Mouse (Mus musculus) embryonic facial prominence, embryonic 11.5 days (tissue): ENCODE results near the gene Ice1. TPM values are rescaled to one million over a fixed set of nuclear protein-coding genes. Genes with fewer than 3 reads are reported as not detected.

ENCODE experiments used
- ATAC-seq: fragments of 200-750 bp; cut with Nextera tagmentation; replicated peaks from 2 replicates; pipeline ENCODE4 v1.8.0; 2017; ENCODE audit warnings: low read depth; ENCODE audit not compliant: insufficient number of reproducible peaks, low FRiP score, low TSS enrichment
- DNase-seq: peaks from one replicate; pipeline ENCODE4 v3.0.0-alpha.2; 2015; ENCODE audit warnings: low spot score
- H3K27ac ChIP-seq: fragments of 300-500 bp; sonication (generic); replicated peaks from 2 replicates; pipeline ENCODE4 v1.5.1; 2014; ENCODE audit warnings: mild to moderate bottlenecking, low read depth, low read length, control low read depth
- H3K27me3 ChIP-seq: fragments of 300-500 bp; sonication (generic); 2 replicates; pipeline ENCODE4 v1.6.1; 2014; ENCODE audit warnings: mild to moderate bottlenecking, low read length, moderate library complexity, mixed read lengths; ENCODE audit not compliant: control insufficient read depth, insufficient read depth
- H3K36me3 ChIP-seq: fragments of 300-500 bp; sonication (generic); replicated peaks from 2 replicates; pipeline ENCODE4 v1.6.1; 2014; ENCODE audit warnings: low read depth, mild to moderate bottlenecking, low read length, moderate library complexity, mixed read lengths; ENCODE audit not compliant: control insufficient read depth, insufficient read depth
- H3K4me1 ChIP-seq: fragments of 300-500 bp; sonication (generic); 2 replicates; pipeline ENCODE4 v1.6.1; 2014; ENCODE audit warnings: low read length, mixed read lengths; ENCODE audit not compliant: control insufficient read depth, insufficient read depth
- H3K4me2 ChIP-seq: fragments of 300-500 bp; sonication (generic); 2 replicates; pipeline ENCODE4 v1.6.1; 2014; ENCODE audit warnings: low read depth, mild to moderate bottlenecking, control low read depth, low read length, moderate library complexity
- H3K4me3 ChIP-seq: fragments of 300-500 bp; sonication (generic); 2 replicates; pipeline ENCODE4 v1.5.1; 2014; ENCODE audit warnings: low read depth, low read length, control low read depth
- H3K9ac ChIP-seq: fragments of 300-500 bp; sonication (generic); replicated peaks from 2 replicates; pipeline ENCODE4 v1.6.1; 2014; ENCODE audit warnings: mild to moderate bottlenecking, control low read depth, low read length
- H3K9me3 ChIP-seq: fragments of 300-500 bp; sonication (generic); replicated peaks from 2 replicates; pipeline ENCODE4 v1.6.1; 2016; ENCODE audit warnings: mild to moderate bottlenecking, low read length, inconsistent platforms, mixed read lengths; ENCODE audit not compliant: control insufficient read depth
- WGBS: fragments of 180-500 bp; shearing (Covaris S2); extraction: QIAGEN DNeasy Blood & Tissue Kit; methylation state at CpG from one replicate; pipeline ENCODE4 v1.1.7; 2014; 5-methylcytosine and 5-hydroxymethylcytosine counted together
- polyA plus RNA-seq: library from polyadenylated mRNA; unstranded; fragments of >200 nt; fragmentation: Nextera tagmentation; extraction: Ambion mirVana; gene quantifications from 2 replicates; pipeline ENCODE4 v1.2.1, GENCODE M21; 2014

Gene Ice1
- polyA plus RNA-seq, 1 experiment from 2014 or later, result 34.0 TPM

GRCm38 (mm10) chr13:70508708-70509374, 128.6 kb downstream of the Ice1 start:
- WGBS, result 75% methylated on average over 5 of the region's 5 CpGs
- H3K27ac ChIP-seq, result no peak overlapping the region
- H3K9me3 ChIP-seq, result no peaks in the 10 kb centered on the region
- H3K9ac ChIP-seq, result no peak overlapping the region
- ATAC-seq (no peak), DNase-seq (no peak)
- no peak overlapping the region for H3K4me2 ChIP-seq
- H3K27me3 ChIP-seq, result no peaks in the 10 kb centered on the region
- no peaks in the 10 kb centered on the region for H3K36me3 ChIP-seq
- no peak overlapping the region for H3K4me3 ChIP-seq
- H3K4me1 ChIP-seq, result no peaks in the 10 kb centered on the region

Other genes with a start within 250 kb of the Ice1 start
- 0.53 and 0.60 TPM in 2 replicates for gene Adamts16, start 204.2 kb upstream of the Ice1 start, polyA plus RNA-seq